Mouse (Mus musculus): ENCODE results near the gene Akain1.

Gene Akain1

DNA sequence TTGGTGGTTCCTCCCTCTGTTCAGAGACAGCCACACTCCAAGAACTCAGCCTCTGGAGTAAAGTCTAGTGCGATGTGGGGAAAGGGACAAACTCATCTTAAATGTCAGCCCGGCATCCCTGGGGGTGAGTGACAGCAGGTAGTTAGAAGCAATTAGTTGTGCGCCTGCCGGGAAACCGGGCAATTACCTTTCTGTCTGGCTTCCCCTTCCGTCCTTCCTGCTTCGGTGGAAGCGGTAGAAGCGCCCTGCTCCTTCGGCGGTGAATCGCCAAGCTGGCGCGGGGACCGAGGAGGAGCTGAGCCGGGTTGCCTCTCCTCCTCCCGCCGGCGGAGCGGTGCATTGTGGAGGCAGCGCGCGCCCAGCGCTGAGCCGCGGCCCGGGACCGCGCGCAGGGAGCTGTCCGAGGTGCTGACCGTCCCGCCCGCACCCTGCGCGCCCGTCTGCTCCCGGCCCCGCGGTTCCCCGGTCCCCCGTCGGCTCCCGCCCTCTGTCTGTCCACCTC, at the start of gene Akain1:
Akain1 (plus strand) TSS at position 337 of the 502 bp plus-strand sequence.
- DNase-seq (ENCODE audit: extremely low spot score, low read depth, low spot score) = no peak

DNA sequence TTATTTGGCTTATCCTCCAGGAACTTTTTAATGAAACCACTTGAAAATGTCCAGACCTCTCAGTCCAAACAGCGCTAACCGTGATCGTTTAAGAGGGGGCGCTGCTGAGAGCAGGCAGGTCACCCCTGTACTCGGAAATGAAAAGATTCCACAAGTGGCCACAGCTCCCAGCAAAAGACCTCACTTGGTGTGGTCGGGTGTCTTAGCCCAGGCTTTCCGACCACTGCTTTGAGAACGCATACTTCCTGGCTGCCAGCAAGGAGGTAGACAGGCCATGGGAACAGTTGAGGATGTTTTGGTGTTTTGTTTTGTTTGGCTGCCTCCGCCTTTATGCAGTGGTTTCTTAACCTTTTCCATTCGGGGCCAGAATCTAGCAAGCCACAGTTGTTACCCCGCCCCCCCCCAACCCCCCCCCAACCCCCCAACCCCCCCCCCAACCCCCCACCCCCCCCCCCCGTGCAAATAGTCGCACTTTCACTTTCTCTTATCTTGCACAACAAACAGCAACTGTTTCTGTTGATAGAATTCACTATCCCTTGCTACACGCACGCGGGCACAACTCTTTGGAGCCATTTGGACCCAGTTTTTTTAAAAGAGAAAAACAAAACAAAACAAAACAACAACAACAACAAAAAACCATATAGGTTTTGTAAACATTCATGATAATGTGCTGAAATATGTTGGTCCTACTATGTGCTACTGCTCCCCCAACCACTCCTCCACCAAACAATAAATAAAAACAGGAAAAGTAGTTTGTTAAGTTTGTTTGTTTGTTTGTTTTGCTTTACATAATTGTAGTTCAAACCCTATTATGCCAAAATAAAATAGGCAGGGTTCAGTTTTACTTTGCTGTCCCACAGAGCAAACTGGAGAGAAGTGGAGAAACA, 42.7 kb upstream of the Akain1 start:
- no peak for DNase-seq (ENCODE audit: extremely low spot score, low read depth, low spot score)

DNA sequence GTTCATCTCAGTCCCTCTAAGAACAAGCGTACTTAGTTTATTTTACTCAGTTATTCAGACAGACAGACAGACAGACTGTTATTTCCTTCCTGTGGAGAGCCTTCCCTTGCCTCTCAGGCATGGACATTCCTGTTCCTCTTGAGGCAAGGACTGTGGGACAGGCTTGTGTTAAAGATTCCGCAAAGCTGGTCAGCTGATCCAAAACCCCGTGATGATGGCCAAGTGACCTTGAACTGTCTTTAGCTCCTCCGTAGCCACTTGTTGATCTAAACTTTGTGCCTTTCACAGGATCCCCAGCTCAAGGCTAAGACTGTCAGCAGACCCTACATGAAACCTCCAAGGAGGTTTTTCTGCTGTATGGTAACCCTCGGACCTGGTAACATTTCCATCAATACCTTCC, 42.0 kb upstream of the Akain1 start:
- DNase-seq (ENCODE audit: extremely low spot score, low read depth, low spot score) = no peak

DNA sequence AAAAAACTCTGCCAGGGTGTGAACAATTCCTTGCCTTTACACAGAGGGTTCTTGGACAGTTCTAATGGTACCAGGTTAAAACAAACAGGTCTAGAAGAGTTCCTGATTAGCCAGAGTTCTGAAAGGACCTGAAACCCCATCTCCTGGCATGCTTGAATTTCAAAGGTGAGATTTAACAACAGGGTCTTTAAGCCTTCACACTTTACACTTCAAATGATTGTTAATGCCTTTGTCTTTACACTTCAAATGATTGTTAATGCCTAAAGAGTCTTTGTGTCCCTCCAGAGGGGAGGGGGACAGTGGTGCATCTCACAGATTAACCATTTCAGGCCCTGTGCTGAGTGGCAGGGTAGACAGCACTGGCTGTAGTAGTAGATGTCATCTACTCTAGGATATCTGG, 41.0 kb upstream of the Akain1 start:
- DNase-seq (ENCODE audit: extremely low spot score, low read depth, low spot score) = no peak

DNA sequence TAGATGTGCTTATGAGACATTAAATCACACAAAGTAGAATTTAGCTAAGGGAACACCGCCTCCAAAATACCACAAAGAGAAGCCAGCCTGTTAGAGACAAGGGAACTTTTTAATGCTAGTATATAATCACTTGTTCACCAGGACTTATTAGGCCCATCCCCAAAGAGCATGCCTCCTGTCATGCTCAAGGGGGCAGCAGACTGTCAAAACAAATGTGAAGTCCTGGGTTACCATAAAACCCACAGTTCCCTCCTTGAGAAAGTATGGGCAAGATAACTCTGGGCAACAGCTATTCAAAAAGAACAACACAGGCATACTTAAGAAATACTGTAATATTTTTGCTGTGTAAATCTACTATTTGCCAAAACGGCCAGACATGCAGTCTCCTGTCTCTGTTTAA, 38.0 kb upstream of the Akain1 start:
- no peak for DNase-seq (ENCODE audit: extremely low spot score, low read depth, low spot score)

DNA sequence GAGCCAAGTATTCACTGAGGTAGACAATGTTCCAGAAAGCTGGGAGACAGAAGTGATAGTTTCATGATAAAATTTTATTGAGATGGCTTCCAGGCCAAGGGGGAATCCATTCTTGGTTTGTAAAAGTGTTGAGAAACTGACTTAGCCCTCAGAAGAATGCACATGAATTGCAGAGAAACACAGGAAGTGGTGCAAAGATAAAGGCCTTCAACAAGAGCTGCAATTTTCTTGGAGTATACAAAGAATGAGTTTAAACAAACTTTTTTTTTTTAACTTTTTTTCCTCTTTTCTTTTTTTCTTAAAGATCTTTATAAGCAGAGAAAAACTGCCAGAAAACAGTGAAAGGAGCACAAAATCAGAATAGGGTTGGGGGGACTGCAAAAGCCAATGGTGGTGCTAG, 23.0 kb upstream of the Akain1 start:
- no peak for DNase-seq (ENCODE audit: extremely low spot score, low read depth, low spot score)

DNA sequence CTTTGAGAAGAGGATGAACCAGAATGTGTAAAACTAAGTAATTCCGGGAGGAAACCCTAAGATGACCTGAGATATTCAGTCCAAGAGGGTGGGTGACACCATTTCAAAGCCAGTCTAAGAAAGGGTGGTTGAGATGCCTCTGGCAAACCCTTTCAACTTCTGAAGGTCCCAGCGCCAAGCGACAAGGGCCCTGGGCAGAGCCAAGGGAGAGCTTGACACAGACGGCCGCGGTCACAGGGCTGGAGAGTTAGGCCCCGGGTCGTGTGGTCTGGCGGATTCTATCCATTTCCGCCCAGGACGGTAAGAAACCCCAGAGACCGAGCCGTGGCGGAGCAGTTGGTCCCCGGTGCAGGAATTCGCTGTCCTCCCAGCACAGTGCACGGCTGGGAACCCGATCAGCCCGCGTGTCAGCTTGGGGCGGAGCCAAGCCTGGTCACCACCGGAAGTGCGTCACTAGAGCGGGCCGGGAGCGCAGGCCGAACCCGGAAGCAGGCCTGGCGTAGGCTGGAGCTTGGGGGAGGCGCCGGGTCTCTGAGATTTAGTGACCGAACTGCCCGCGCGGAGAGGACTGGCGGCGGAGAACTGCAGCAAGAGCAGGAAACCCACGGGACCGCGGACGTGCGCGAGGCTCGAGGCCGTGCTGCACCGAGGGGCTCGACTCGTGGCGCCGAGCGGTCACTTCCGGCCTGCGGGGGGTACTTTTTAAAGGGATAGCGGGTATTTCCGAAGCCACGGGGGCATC, 22.0 kb upstream of the Akain1 start:
- DNase-seq (ENCODE audit: extremely low spot score, low read depth, low spot score) = peak; percentile 70

DNA sequence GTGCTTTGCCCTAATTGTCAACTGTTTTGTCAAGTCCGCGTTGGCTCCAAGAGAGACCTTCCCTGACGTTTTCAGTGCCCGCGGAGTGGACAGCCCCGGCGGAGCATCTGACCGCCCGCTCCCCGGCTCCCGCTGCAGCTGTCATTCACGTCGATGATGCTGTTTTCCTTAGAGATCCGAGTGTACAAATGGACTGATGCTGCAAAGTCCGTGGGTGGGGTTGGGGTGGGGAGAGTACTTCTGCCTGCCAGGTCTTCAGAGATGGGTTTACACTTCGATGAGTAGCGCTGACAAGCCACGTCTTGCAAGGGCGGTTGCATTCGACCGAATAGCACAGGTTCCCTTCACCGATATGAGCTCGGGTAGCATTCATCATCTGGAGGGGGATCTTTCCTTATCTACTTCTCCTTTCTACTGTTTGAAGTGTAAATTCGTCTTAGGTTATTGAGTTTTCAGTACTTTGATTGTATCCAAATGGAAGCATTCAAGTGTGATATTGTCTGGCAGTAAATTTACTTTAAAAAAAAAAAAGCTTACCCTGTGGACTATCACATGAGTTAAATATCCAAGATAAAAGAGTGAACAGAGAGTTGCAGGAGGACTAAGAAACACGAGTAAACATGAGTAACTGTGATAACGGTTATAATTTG, 21.3 kb upstream of the Akain1 start:
- DNase-seq (ENCODE audit: extremely low spot score, low read depth, low spot score) = no peak

DNA sequence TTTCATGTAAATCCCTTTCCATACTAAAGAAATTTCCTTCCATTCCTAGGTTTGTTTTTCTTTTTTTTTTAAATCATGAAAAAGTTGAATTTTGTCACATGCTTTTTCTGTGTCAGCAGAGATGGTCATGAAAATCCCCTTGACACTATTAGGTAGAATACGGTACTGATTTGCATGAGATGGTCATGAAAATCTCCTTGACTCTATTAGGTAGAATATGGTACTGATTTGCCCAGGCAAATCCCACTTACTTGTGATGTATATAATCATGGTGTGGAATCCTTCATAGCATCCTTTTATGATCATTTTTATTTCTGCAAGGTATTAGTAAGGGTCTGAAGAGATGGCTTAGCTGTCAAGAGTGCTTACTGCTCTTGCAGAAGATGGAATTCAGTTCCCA, 17.5 kb upstream of the Akain1 start:
- DNase-seq (ENCODE audit: extremely low spot score, low read depth, low spot score) = no peak

DNA sequence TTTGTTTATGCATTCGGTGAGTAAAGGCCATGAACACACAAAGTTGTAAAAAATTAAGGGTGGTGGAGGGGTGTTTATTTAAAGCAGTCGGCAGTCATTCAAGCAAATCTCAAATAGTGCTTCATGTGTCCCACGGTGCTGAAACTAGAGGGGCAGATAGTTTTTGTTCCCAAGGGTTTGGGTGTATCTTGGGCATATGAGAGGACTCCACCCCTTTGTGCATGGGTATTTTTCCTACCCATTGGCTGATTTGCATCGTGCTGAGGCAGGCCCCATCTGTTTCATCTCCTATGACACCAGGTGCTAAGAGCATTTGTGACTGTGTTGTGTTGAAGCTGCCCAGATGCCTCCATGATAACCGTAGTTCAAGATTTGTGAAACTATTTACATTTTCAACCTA, 1.3 kb upstream of the Akain1 start:
- no peak for DNase-seq (ENCODE audit: extremely low spot score, low read depth, low spot score)

DNA sequence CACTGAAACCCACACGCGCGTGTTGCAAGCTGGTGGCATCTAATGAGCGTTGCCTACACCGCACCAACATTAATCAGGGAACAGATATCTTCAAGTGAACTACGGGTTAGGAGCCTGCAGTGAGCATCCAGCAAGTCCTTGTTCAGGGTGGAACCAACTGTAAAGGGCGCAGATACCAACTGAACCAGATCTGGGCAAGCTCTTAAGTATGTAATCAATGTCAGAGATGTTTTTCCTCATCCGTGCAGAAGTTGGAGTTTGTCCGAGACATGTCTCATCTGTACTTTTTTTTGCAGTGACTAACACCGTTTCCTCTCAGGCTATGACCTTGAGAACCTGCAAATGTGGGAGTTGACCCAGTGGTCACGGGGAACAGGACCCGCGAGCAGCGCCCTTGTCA, 640 bp upstream of the Akain1 start:
- no peak for DNase-seq (ENCODE audit: extremely low spot score, low read depth, low spot score)

DNA sequence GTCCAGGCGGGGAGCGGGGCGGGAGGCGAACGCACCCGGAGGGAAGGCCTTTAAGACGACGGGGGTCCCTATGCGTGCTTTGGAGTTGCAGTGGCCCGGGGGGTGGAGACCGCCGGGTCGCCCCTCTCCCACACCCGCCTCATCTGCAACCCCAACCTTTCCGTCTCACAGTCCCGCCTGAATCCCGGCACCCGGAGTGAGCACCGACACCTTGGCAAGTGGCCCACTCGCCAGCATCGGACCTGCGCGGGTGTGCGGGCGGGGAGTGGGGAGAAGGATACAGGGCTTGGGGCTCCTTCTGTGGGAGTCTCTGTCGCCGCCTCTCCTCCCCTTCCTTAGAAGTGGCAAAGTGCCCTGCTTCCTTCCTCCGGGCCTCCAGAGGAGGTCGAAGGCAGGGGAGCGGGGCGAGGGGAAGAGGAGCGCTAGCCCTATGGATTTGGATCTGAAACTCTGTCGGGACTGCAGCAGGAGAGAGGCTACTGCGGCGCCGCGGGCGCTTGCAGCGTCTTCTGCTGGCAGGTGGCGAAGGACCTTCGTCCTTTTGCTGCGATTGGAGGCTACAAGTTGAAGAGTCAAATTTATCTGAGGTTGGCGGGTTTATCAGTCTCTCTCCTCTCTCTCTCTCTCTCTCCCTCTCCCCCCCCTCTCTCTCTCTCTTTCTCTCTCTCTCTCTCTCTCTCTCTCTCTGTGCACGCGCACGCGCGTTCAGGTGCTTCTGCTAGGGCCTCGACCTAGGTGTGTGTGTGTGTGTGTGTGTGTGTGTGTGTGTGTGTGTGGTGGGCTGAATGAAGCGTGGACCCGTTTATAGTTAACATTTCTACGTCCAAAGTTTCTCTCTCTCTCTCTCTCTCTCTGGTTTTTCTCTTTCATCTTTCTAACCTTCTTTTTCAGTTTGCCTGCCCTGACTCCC, 700 bp downstream of the Akain1 start:
- DNase-seq (ENCODE audit: extremely low spot score, low read depth, low spot score) = no peak

DNA sequence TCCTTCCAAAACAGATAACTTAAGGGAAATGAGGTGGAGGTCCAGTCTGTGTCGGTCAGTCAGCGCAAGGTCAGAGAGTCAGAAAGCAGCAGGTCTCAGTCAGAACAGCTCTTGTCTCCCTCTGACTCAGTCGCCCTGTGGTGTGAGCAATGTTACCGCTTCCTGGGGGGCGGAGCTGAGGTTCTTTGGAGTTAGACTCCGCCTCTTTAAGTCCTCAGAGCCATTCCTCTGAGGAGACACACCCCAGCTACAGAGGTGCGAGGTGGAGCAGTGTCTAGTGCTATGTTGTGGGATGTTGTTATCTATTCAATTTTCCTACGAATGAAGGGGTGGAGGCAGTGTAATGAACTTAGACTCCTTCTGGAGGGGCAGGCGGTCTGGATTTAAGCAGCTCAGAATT, 1.9 kb downstream of the Akain1 start:
- DNase-seq (ENCODE audit: extremely low spot score, low read depth, low spot score) = no peak

DNA sequence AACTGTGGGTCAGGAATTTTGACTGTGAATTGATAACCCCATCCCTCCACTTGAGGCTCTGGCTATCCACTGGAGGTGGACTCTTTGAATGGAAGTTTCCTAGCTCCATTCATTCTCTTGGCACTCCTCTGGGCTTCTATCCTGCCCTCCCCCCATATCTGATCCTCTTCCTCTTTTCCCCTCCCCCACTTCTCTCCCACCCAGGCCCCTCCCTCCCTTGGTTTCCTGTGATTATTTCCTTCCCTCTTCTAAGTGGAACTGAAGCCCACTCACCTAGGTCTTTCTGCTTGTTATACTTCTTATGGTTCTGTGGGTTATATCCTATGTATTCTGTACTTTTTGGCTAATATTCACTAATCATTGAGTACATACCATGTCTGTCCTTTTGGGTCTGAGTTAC, 9.6 kb downstream of the Akain1 start:
- DNase-seq (ENCODE audit: extremely low spot score, low read depth, low spot score) = no peak

DNA sequence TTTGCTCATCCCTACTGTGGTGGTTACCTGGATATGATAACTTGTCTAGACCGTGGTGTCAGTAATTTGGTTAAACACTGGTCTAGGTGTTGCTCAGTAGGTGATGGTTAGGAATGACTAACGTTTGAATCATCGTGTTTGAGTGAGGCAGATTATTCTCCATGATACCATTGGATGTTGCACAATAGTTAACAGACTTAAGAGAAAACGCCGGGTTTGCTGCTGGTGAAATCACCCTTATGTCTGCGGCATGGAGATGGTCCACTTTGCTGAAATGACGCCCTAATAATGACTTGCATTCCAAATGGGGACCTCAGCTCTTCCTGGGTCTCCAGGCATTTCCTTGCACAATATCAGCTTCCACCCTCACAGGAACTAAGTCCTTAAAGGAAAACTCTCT, 22.6 kb downstream of the Akain1 start:
- DNase-seq (ENCODE audit: extremely low spot score, low read depth, low spot score) = no peak

DNA sequence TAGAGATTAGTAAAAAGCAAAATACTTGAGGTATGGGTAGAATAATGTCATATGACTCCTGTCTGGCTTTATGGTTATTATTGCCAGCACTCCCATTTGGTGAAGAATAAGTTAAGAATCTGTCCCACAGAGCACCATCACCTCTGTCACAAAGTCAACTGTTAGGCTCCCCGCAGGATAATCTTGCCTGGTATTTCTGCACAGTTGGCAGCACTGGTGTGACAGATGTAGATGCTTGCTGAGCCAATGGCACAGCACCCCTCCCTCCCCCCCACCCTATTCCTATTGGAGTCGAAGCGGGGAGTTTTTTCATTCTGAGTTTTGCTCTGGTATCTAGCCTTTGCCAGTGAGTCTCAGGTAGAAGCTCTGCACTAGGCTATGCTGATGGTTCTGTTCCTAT, 23.9 kb downstream of the Akain1 start:
- no peak for DNase-seq (ENCODE audit: extremely low spot score, low read depth, low spot score)

DNA sequence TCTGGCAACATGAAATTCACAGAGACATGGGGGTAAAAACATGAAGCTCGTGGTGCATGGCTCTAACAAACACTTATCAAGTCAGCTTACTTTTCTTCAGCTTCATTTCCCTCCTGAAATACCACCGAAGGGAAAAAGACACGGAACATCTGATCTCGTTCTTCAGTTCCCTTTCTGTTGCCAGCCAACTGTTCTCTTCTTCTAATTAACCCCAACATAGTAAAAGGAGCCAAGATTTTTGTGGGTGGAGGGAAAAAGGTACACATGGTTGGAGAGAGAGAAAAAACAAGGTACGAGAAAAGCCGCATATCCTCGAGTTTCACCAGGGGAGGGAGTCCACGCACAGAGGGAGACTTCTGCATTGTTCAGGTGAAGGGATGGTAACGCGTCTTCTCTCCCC, 32.0 kb downstream of the Akain1 start:
- DNase-seq (ENCODE audit: extremely low spot score, low read depth, low spot score) = no peak

DNA sequence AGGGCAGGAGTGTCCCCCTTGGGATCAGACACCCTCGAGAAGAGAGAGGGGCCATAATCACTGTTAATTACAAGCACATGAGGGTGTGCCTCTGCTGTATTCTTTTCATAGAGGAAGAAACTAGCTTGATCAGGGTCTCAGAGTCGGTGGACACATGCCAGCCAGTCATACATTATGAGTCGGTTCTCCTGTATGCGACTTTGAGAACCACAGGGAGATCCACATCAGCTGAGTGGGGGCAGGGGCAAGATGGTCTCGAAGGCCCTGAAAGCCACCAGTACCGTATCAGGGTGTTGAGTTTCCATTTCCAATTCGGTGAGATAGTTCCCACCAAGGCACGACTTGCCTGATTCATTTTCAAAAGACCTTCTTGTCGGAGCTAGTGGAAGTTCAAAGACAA, 33.3 kb downstream of the Akain1 start:
- no peak for DNase-seq (ENCODE audit: extremely low spot score, low read depth, low spot score)

DNA sequence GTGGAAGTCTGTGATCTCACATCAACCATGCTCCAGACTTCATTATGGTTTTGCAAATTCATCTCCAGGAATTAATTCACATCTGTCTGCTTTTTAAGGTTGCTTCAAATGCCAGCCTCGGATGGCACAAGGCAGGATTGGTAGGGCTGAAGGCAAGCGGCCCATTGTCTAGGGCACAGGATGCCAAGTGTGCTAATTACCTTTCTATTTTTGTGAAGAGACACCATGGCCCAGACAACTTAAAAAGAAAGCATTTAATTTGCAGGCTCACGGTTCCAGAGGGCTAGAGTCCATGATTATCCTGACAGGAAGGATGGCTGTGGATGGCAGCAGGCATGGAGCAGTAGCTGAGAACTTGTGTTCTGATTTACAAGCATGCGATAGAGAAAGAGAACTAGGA, 35.0 kb downstream of the Akain1 start:
- no peak for DNase-seq (ENCODE audit: extremely low spot score, low read depth, low spot score)

DNA sequence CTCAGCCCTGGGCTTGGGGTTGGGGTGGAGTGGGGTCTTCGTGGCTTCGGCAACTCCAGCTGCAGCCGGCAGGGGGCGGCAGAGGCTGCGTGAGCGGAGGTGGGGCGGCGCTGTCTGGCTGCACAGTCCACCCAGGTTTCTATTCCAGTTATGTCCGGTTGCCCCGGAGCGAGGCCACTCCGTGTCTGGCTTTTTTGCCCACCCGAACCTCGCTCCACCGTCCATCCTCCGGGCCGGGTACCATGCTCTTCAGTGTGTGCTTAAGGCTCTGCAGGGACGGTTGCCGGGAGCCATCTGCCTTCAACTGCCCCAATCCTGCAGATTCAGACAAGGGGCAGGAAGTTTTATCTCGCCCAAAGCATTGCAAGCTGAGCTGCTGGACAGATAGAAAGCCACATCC, 36.3 kb downstream of the Akain1 start:
- no peak for DNase-seq (ENCODE audit: extremely low spot score, low read depth, low spot score)

DNA sequence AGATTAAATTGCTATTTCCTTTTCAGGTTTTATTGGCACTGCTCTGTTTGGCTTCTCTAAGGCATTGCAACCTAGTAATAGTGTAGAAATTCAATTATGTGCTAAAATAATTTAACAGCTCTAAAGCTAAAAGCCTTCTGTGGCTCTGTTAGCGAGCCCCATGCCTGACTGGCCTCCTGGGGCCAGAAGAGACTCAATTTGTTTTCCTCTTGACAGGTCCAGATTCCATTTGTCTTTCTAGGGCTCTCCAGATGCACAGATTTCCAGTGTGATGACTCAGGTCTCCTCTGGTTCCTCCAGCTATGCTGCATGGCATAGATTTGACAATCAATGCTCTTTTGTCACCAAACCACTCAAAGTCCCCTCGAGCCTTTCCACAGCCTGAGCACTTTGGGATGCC, 38.4 kb downstream of the Akain1 start:
- DNase-seq (ENCODE audit: extremely low spot score, low read depth, low spot score) = no peak
